Mouse (Mus musculus) ES-E14 (cell line): Measurements from ENCODE around the gene Cpvl.

Experiments
- HCFC1 ChIP-seq: IDR thresholded peaks from 2 replicates; pipeline ENCODE4 v1.6.1; 2012; ENCODE audit warnings: low read length, inconsistent platforms, borderline replicate concordance; ENCODE audit not compliant: insufficient read depth
- MAFK ChIP-seq: IDR thresholded peaks from 2 replicates; pipeline ENCODE4 v1.6.1; 2014; ENCODE audit warnings: mild to moderate bottlenecking, low read depth, low read length, inconsistent platforms; ENCODE audit not compliant: insufficient read depth
- ZC3H11A ChIP-seq: IDR thresholded peaks from 2 replicates; pipeline ENCODE4 v1.6.1; 2012; ENCODE audit warnings: low read depth, mild to moderate bottlenecking, inconsistent platforms, low read length, borderline replicate concordance
- ZNF384 ChIP-seq: IDR thresholded peaks from 2 replicates; pipeline ENCODE4 v1.6.1; 2012; ENCODE audit warnings: low read depth, low read length, inconsistent platforms

- TF ChIP-seq MAFK (no peak), HCFC1 (no peak), ZNF384 (no peak), ZC3H11A (no peak)
These were observed 22.6 kb downstream of the Cpvl start for GRCm38 (mm10) chr6:53955846-53956245.
